Mouse (Mus musculus) lung, postnatal 0 days (tissue): Measurements from ENCODE around the gene Clstn2.

ENCODE experiments used
- CTCF ChIP-seq: IDR thresholded peaks from 2 replicates; pipeline ENCODE4 v1.5.1; 2016; ENCODE audit warnings: antibody characterized with exemption, mild to moderate bottlenecking
- EP300 ChIP-seq: IDR thresholded peaks from 2 replicates; pipeline ENCODE4 v1.6.1; 2016; ENCODE audit warnings: antibody characterized with exemption, mild to moderate bottlenecking, control low read depth

DNA sequence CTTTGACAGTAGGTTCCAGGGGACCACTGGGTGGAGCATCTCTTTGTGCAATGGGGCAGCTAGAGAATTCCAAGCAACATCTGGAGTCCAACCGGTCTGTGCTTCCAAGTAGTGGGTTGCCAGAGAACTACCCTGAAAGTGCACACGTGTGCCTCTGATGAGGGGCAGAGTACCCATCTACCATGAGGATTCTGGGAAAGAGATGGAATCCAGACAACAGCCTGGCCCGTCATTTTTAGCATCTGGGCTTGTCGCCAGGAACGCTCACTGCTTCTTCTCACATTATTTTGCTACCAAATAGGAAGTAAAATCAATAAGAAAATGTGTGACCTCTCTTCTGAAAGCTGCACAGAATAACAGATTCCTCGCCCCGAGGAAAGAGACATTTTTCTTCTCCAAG lies 462.1 kb downstream of the Clstn2 start:
- TF ChIP-seq CTCF: no peak
- TF ChIP-seq EP300: no peak
